Mouse (Mus musculus) kidney, adult 2 months (tissue): ENCODE measurements around the gene Meiob.

ENCODE experiments used
- CTCF ChIP-seq: fragments of 200-500 bp; conservative IDR thresholded peaks from 2 replicates; pipeline ENCODE4 v1.5.1; 2011; ENCODE audit warnings: low read depth, mild to moderate bottlenecking, control low read depth, low read length, moderate library complexity, mixed read lengths; ENCODE audit not compliant: insufficient read depth, insufficient read length
- POLR2A ChIP-seq: fragments of 200-500 bp; IDR thresholded peaks from one replicate; pipeline ENCODE4 v1.6.1; 2011; ENCODE audit warnings: low read depth, low read length, control low read depth

DNA sequence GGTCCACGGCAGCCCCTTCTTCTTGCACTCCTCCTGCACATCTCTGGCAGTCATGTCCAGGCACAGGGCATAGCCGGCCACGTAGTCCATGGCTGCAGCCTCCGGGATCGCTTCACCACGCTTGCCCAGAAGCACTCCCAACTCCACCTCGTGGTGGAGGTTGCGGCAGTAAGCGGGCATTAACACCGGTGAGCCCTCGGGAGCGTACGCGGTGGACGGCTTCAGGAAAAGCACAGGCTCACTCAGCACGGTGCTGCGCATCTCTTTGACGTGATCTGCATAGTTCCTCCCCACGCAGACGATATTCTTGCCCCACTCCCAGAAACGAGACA lies 45.6 kb downstream of the Meiob start:
- no peak for TF ChIP-seq CTCF
- TF ChIP-seq POLR2A: no peak
